Mouse (Mus musculus) right cerebral cortex, postnatal 14 days (tissue): ENCODE measurements around the gene Nek8.
"Not testable (repeated sequence)": the region's sequence is repeated elsewhere in the genome, so short reads cannot be mapped to it uniquely, and the experiment has no call there.

Experiments used
- DNase-seq: peaks from one replicate; pipeline ENCODE4 v3.0.0; 2022

Gene Nek8

DNA sequence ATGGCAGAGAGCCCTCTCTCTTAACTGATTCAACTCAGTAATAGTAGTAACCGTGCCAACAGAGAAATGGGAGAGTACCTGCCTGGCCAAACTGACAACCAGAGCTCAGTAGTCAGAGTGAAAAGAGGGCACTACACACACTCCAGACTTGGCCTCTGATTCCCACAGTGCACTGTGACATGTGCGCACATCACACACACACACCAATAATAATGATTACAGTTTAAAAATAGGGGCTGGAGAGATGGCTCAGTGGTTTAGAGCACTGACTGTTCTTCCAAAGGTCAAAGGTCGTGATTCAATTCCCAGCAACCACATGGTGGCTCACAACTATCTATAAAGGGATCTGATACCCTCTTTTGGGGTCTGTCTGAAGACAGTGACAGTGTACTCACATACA is 38.5 kb downstream of the Nek8 start:
- no peak for DNase-seq

DNA sequence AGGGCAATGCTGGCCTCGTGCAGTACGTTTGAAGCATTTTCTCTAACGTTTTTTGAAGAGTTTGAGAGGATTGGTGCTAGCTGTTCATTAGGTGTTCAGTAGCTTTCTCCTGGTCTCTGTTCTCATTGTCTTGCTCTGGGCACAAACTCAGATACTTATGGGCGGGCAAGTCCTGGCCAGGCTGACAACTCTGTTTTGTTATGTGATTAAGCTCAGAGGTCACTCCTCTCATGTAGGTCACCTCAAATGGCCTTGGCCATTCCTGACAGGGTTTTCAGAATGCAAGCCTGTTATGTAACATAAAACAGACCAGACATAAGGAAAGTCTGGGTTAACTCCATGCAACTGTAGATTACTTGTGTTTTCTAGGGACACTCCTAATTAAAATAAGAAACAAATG is 38.9 kb downstream of the Nek8 start:
- no peak for DNase-seq

DNA sequence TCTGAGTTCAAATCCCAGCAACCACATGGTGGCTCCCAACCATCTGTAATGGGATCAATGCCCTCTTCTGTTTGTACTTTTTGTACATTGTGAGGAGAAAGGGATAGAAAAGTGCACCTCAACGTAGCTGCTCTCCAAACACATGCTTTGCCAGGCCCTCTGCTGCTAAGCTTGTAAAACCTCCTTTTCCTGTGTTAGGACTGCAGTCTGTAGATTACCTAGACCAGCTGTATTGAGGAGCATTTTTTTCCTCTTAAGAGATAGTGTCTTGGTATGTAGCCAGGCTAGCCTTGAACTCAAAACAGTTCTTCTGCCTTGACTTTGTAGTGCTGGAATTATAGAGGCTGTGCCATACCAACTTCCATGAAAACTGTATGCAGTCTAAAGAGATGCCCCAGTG is 40.3 kb downstream of the Nek8 start:
- no peak for DNase-seq

DNA sequence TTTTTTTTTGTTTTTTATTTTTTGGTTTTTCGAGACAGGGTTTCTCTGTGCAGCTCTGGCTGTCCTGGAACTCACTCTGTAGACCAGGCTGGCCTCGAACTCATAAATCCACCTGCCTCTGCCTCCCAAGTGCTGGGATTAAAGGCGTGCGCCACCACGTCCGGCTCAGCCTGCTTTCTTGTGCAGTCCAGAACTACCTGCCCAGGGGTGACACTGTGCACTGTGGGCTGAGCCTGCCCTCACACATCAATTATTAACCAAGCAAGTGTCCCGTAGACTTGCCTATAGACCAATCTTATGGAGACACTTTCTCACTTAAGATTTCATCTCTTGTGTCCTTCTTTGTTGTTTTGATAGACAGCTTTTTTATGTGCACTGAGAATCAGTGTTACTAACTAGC is 41.2 kb downstream of the Nek8 start:
- DNase-seq, result not testable (repeated sequence)

DNA sequence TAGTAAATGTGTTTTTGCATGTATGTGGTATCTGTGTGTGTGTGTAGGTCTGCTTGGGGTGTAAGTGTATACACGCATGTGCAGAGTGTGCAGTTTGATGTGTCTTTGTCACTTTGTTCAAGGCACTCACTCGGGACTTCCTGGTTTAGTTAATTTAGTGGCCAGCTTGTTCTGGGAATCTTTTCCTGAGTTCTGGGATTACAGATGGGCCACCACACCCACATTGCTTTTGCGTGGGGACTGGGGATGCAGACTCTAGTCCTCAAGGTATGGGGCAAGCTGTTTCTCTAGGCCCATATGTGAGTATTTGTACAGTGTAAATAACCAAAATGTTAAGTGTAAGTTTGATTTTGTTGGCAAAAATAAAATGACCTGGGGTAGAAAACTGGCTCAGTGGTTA is 42.1 kb downstream of the Nek8 start:
- DNase-seq, result no peak

DNA sequence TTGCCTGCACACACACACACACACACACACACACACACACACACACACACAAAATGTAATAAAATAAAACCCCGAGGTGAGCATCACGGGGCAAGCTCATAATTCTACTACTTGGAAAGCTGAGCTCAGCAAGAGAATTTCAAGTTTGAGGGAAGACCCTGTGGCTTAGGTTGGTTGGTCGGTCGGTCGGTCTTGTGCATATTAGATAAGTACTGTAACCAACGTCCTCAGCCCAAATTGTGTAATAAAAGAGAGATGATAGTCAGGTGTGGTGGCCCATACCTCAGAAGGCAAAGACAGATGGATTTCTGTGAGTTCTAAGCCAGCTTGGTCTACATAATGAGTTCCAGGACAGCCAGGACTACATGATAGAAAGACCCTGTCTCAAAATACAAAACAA is 42.6 kb downstream of the Nek8 start:
- no peak for DNase-seq

DNA sequence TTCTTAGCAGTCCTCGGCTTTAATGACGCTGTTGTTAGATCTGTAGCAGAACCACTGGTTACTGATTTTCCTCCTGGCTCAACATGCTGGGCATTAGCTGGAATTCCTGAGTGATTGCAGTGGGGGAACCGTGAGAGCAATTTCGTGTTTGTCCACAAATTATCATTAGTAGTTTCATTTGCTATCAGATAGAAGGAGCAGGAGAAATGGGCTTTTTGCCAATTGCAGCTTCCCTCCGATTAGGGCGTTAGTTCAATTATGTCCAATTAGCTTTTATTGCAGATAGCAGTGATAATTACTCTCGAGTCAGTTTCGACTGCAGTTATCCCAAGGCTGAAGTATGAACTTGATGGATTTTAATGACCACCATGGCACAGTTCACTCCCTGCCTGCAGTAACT is 47.0 kb downstream of the Nek8 start:
- DNase-seq, result no peak

DNA sequence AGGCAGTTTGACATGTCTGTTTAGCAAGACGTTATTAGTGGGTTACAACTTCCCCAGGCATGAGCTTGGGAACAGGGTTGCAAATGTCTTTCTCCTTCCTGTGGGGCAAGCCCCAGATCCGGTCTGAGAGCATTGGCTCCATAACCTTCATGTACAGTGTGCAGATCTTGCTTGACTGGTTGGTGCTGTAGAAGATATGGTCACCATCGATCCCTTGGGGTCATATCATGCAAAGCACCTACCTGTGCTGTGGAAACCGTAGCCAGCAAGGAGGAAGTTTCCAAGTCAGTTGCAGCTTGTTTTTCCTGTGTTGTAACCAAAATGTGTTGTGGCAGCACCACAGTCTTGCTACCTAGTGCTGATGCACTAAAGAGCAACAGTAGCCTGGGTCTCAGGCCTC is 49.7 kb downstream of the Nek8 start:
- DNase-seq, result no peak

DNA sequence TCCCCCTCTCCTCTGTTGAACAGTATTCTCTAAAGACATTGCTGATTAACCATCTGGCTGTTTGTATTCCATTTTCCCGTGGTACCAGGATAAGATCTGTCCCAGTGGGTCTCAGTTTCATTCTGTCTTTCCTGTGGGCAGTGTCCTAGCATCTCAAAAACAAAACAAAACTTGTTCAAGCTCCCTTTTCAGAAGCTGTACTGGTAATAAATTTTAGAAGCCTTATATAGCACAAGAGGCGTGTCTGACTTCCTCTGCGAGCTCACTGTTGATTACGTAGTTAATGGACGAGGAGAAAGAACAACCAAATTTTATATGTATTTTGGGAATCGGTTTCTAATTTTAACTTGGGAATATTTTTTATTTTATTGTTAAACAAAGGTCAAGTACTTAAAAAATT is 50.8 kb downstream of the Nek8 start:
- DNase-seq, result no peak

DNA sequence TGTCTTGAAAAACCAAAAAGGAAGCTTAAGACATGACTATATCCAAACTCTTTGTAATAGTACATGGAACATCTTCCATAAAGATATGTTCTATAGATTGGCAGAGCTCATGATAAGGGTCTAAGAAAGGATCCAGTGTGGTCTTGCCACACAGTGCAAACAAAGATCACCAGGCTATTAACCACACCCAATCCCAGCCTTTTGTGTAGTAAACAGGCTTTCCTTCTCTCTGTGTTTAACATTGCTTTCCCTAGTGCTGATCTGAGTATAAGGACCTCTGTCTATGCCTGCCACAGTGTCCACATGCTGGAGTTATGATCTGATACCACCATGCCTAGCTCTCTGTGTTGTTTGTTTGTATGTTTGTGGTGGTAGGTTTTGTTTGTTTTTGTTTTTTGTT is 52.7 kb downstream of the Nek8 start:
- DNase-seq, result no peak

DNA sequence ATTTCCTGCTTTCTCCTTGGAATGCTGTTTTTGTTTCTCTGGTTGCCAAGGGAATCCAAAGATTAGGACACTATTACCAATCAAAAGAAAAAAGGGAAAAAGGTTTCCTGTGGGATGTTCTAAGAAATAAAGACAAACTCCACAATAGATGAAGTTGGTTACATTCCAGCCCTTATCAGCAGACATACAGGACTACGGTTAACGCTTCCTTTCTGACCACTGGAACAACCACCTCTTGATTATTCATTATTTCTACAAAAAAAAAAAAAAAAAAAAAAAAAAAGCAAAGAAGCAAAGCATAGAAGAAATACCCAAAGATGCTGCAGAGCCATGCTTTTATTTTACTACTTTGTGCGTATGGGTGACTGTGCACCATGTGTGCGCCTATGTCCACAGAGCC is 53.7 kb downstream of the Nek8 start:
- no peak for DNase-seq

DNA sequence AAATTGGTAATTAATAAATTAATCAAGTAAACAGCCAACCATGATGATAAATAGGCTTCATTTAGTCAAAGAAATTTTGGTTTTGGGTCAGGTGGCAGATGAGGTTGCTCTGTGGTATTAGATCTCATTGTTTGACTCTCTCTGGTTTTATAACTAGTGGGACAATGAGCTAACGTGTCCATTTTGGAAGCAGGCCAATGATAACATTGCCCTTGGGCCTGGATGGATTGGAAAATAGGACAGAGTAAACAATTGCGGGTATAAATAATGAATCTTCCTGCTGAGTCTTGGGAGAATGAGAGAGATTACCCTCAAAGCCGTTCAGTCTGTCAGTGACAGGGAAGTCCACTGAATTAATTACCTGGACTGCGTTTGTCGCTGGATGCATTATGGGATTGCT is 55.3 kb downstream of the Nek8 start:
- no peak for DNase-seq

DNA sequence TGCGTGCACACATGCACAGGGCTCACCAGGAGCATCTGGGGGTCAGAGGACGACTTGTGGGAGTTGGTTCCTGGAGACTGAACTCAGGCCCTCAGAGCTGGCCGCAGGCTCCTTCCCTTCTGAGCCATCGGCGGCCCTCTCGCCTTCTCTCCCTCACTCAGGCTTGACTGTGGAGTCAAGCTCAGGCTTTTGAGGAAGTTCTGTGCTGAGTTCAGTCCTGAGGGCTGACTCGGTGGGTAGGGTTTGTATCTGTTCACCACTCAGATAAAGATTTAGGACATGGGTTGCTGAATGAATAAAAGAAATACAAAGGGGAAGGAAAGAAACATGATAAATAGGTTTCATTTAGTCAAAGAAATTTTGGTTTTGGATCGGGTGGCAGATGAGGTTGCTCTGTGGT is 56.6 kb downstream of the Nek8 start:
- no peak for DNase-seq

DNA sequence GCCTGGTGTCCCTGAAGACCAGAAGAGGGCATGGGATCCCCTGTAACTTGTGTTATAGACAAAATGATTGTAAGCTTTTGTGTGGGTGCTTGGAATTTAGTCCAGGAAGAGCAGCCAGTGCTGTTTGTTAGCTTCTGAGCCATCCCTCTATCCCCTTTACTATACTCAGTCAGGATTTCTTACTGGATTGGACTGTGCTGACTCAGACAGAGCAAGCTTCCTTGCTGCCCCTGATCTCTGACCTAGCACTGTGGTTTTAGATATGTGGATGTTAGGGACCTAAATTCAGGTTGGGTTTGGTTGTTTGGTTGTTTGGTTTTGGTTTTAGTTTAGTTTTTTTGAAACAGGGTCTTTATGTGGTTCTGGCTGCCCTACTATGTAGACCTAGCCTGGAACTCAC is 58.0 kb downstream of the Nek8 start:
- no peak for DNase-seq

DNA sequence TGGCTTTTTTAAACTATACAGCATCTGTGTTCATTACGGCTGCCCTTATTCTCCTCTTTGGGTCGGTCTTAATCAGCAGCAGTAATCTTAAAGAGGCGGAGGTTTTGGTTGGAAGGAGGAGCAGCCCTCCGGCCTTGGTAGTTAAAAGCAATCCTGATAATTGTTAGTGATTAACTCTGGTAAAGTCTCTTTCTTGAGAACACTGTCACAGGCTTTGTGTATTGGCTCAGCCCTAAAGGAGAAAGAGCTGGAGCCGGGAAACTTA is 60.4 kb downstream of the Nek8 start:
- no peak for DNase-seq
